Mouse (Mus musculus) limb, embryonic 11.5 days (tissue): ENCODE measurements around the gene Golt1b. TPM values are rescaled to one million over a fixed set of nuclear protein-coding genes. Genes with fewer than 3 reads are reported as not detected.

Source experiments
- ATAC-seq: fragments of 200-750 bp; cut with Nextera tagmentation; 2 replicates; pipeline ENCODE4 v1.8.0; 2017; ENCODE audit warnings: low read depth; ENCODE audit not compliant: insufficient number of reproducible peaks, low FRiP score, low TSS enrichment
- DNase-seq: peaks from one replicate; pipeline ENCODE4 v3.0.0-alpha.2; 2015; ENCODE audit warnings: low spot score
- H3K27ac ChIP-seq: fragments of 300-500 bp; sonication (generic); replicated peaks from 2 replicates; pipeline ENCODE4 v1.5.1; 2014; ENCODE audit warnings: low read depth, mild to moderate bottlenecking, low read length
- H3K27me3 ChIP-seq: fragments of 300-500 bp; sonication (generic); 2 replicates; pipeline ENCODE4 v1.6.1; 2014; ENCODE audit warnings: mild to moderate bottlenecking, low read length, mixed read lengths; ENCODE audit not compliant: control insufficient read depth, insufficient read depth
- H3K36me3 ChIP-seq: fragments of 300-500 bp; sonication (generic); 2 replicates; pipeline ENCODE4 v1.6.1; 2014; ENCODE audit warnings: mild to moderate bottlenecking, low read length, moderate library complexity, mixed read lengths; ENCODE audit not compliant: control insufficient read depth, insufficient read depth
- H3K4me1 ChIP-seq: fragments of 300-500 bp; sonication (generic); 2 replicates; pipeline ENCODE4 v1.6.1; 2014; ENCODE audit warnings: low read length, mixed read lengths; ENCODE audit not compliant: control insufficient read depth, insufficient read depth
- H3K4me2 ChIP-seq: fragments of 300-500 bp; sonication (generic); 2 replicates; pipeline ENCODE4 v1.6.1; 2014; ENCODE audit warnings: low read depth, mild to moderate bottlenecking, moderate library complexity; ENCODE audit not compliant: severe bottlenecking
- H3K4me3 ChIP-seq: fragments of 300-500 bp; sonication (generic); 2 replicates; pipeline ENCODE4 v1.5.1; 2014; ENCODE audit warnings: low read depth, low read length
- H3K9ac ChIP-seq: fragments of 300-500 bp; sonication (generic); 2 replicates; pipeline ENCODE4 v1.6.1; 2014; ENCODE audit warnings: mild to moderate bottlenecking, low read length
- H3K9me3 ChIP-seq: fragments of 300-500 bp; sonication (generic); 2 replicates; pipeline ENCODE4 v1.6.1; 2016; ENCODE audit warnings: low read length; ENCODE audit not compliant: control insufficient read depth
- WGBS: fragments of 180-500 bp; shearing (Covaris S2); extraction: QIAGEN DNeasy Blood & Tissue Kit; methylation state at CpG from one replicate; pipeline ENCODE4 v1.1.7; 2014; 5-methylcytosine and 5-hydroxymethylcytosine counted together
- polyA plus RNA-seq: library from polyadenylated mRNA; unstranded; fragments of >200 nt; fragmentation: Nextera tagmentation; extraction: Ambion mirVana; gene quantifications from 2 replicates; pipeline ENCODE4 v1.2.1, GENCODE M21; 2014

The Golt1b gene
- polyA plus RNA-seq, 1 experiment from 2014 or later, result 130 TPM

GRCm38 (mm10) chr6:142392312-142392711 lies 5.3 kb downstream of the Golt1b start:
- Histone ChIP-seq H3K27me3 (no peaks in the 10 kb centered on the region), H3K36me3 (peaks cover 9% of the 10 kb centered on the region; the same call in 1 of the 2 replicates), H3K27ac (no peak overlapping the region), H3K4me2 (no peak overlapping the region), H3K4me3 (no peak overlapping the region), H3K4me1 (no peaks in the 10 kb centered on the region; the same call in 1 of the 2 replicates), H3K9ac (no peak overlapping the region), H3K9me3 (no peaks in the 10 kb centered on the region)
- ATAC-seq (no peak), DNase-seq (no peak)
- whole genome bisulfite sequencing, result 75% methylated on average over 5 of the region's 5 CpGs

- Histone ChIP-seq H3K36me3 (peaks cover 9% of the 10 kb centered on the region; the same call in 1 of the 2 replicates), H3K27me3 (no peaks in the 10 kb centered on the region), H3K4me2 (no peak overlapping the region), H3K9ac (no peak overlapping the region), H3K27ac (no peak overlapping the region), H3K4me3 (no peak overlapping the region), H3K4me1 (no peaks in the 10 kb centered on the region), H3K9me3 (no peaks in the 10 kb centered on the region)
- 93% methylated on average over 5 of the region's 5 CpGs for WGBS
- no peak for DNase-seq
- no peak for ATAC-seq
Measured at GRCm38 (mm10) chr6:142394669-142395068, 7.6 kb downstream of the Golt1b start.

DNA sequence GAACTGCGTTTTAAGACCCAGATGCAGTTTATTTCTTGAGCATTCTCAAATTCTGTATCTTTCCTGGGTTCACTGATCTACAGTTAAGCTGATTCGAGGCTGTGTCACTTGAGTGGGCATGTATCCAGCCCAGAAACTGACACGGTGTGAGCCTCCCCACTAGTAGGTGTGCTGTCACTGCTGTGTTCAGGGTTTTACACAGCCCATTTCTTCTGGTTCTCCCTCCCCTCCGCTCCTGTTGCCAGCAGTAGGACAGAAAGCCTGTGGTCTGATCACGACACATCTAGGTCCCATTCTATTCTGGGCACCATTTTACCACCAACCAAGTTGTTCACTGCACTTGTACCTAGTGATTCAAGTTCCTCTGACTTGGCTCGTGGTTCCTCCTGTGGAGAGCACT lies 8.7 kb downstream of the Golt1b start:
- H3K4me2 ChIP-seq, result no peak overlapping the region
- H3K9ac ChIP-seq, result no peak overlapping the region
- DNase-seq (no peak), ATAC-seq (no peak)
- WGBS, result 96% methylated on average over 6 of the region's 6 CpGs
- no peaks in the 10 kb centered on the region for H3K4me1 ChIP-seq
- no peak overlapping the region for H3K27ac ChIP-seq
- peaks cover 9% of the 10 kb centered on the region; the same call in 1 of the 2 replicates for H3K36me3 ChIP-seq
- no peaks in the 10 kb centered on the region for H3K9me3 ChIP-seq
- no peaks in the 10 kb centered on the region for H3K27me3 ChIP-seq
- no peak overlapping the region for H3K4me3 ChIP-seq

DNA sequence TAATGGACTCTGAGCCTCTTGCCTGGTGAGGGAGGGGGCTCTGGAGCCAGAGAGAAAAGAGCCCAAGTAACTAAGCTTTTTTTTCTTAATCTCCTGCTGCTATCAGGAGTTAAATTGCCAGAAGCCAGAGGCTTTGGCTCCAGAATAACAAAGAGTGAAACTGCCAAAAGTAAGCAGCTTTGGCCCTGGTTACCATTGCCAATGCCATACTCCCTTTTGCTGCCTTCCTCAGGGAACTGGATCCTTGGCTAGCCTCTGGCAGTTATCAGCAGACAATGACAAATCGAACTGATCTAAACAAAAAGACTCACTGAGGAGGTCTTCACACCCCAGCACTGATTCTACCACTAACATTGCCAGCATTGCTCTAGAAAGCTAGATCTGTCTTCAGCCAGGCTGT lies 24.1 kb downstream of the Golt1b start:
- Histone ChIP-seq H3K27ac (no peak overlapping the region), H3K27me3 (peaks cover 21% of the 10 kb centered on the region), H3K4me1 (no peaks in the 10 kb centered on the region), H3K4me2 (no peak overlapping the region), H3K9ac (no peak overlapping the region), H3K36me3 (no peaks in the 10 kb centered on the region), H3K9me3 (no peaks in the 10 kb centered on the region), H3K4me3 (no peak overlapping the region)
- DNase-seq (no peak), ATAC-seq (no peak)
- 43% methylated on average over 1 of the region's 1 CpGs for WGBS

- Histone ChIP-seq H3K27me3 (peaks cover 21% of the 10 kb centered on the region), H3K4me1 (no peaks in the 10 kb centered on the region), H3K4me2 (no peak within 1 kb of the TSS), H3K4me3 (no peak within 1 kb of the TSS), H3K9me3 (no peaks in the 10 kb centered on the region), H3K9ac (no peak within 1 kb of the TSS), H3K36me3 (no peaks in the 10 kb centered on the region), H3K27ac (no peak within 1 kb of the TSS)
- ATAC-seq (no peak), DNase-seq (no peak)
- WGBS, result 61% methylated on average over 11 of the region's 11 CpGs
Measured at GRCm38 (mm10) chr6:142412906-142413491, 26.0 kb downstream of the Golt1b start, which contains the start of gene Spx. TSS of gene Spx (plus strand) at chr6:142413441.

GRCm38 (mm10) chr6:142413845-142414244 lies 26.8 kb downstream of the Golt1b start:
- Histone ChIP-seq H3K9ac (no peak overlapping the region), H3K4me1 (no peaks in the 10 kb centered on the region), H3K27ac (no peak overlapping the region), H3K9me3 (no peaks in the 10 kb centered on the region), H3K36me3 (no peaks in the 10 kb centered on the region), H3K27me3 (peaks cover 21% of the 10 kb centered on the region), H3K4me2 (no peak overlapping the region), H3K4me3 (no peak overlapping the region)
- 14% methylated on average over 12 of the region's 12 CpGs for WGBS
- peak; percentile 26 for DNase-seq
- no peak for ATAC-seq

GRCm38 (mm10) chr6:142414597-142414996 lies 27.6 kb downstream of the Golt1b start:
- Histone ChIP-seq H3K4me2 (peak overlapping the region; percentile 33), H3K27me3 (peaks cover 21% of the 10 kb centered on the region), H3K36me3 (no peaks in the 10 kb centered on the region), H3K4me3 (peak overlapping the region; percentile 14; the same call in 1 of the 2 replicates), H3K27ac (no peak overlapping the region), H3K9me3 (no peaks in the 10 kb centered on the region), H3K4me1 (no peaks in the 10 kb centered on the region), H3K9ac (no peak overlapping the region)
- under 1% methylated on average over 23 of the region's 24 CpGs for WGBS
- DNase-seq (peak; percentile 28), ATAC-seq (no peak)

- Histone ChIP-seq H3K27ac (no peak overlapping the region), H3K36me3 (no peaks in the 10 kb centered on the region), H3K9me3 (no peaks in the 10 kb centered on the region), H3K4me2 (no peak overlapping the region), H3K27me3 (no peaks in the 10 kb centered on the region), H3K4me1 (no peaks in the 10 kb centered on the region), H3K4me3 (no peak overlapping the region), H3K9ac (no peak overlapping the region)
- ATAC-seq, result no peak
- 81% methylated on average over 7 of the region's 7 CpGs for WGBS
- DNase-seq, result no peak
Measured at GRCm38 (mm10) chr6:142424976-142425375, 38.0 kb downstream of the Golt1b start.

- Histone ChIP-seq H3K27ac (no peak overlapping the region), H3K9me3 (no peaks in the 10 kb centered on the region), H3K27me3 (no peaks in the 10 kb centered on the region), H3K4me3 (no peak overlapping the region), H3K4me1 (no peaks in the 10 kb centered on the region), H3K9ac (no peak overlapping the region), H3K36me3 (no peaks in the 10 kb centered on the region), H3K4me2 (no peak overlapping the region)
- no peak for DNase-seq
- no peak for ATAC-seq
Measured at GRCm38 (mm10) chr6:142429072-142429471, 42.1 kb downstream of the Golt1b start.
